Mouse (Mus musculus) spleen, embryonic (tissue): ENCODE data around the gene Tspan3.

ENCODE experiments used
- CTCF ChIA-PET: fragments of 350-600 bp; sonication (Branson Sonifier 250); formaldehyde crosslinking; loops from one replicate; lab custom pipeline; 2022; lab: Charles Lee

Tspan3 gene

DNA sequence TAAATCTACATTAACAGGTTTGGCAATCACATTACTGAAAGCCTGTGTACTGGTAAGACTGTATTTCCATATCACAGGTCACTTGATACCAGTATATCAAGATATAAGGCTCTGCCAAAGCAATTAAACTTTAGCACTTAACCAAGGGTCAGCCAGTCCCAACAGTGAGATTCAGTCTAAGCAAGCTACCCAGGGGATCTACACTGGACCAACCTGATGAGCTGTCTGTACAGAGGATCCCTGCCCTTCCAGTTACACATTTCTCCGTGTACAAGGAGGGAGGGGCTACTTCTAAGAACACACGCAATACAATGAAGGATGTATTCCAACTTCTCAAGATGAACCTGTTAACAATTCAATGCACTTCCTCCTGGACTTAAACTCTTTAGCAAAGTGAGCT lies 7.2 kb downstream of the Tspan3 start:
- CTCF ChIA-PET, result no interaction called here

DNA sequence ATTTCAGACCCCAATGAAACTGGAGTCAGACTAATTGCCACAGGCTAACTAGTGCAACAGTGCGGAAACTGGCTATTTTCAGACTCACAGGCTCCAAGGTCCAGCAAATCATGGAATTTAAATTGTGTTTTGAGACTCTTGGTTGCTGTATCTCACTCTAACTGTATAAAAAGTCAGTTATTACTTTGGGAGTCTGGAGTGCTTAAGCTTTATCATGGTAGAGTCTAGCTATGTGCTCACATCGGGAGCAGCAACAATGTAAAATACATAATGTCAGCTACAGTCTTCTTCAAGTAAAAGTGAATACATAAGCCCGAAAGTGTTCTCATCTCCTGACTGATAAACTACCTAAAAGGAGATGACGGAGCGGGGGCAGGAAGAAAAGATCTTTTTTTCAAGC lies 10.7 kb downstream of the Tspan3 start:
- CTCF ChIA-PET, result no interaction called here

DNA sequence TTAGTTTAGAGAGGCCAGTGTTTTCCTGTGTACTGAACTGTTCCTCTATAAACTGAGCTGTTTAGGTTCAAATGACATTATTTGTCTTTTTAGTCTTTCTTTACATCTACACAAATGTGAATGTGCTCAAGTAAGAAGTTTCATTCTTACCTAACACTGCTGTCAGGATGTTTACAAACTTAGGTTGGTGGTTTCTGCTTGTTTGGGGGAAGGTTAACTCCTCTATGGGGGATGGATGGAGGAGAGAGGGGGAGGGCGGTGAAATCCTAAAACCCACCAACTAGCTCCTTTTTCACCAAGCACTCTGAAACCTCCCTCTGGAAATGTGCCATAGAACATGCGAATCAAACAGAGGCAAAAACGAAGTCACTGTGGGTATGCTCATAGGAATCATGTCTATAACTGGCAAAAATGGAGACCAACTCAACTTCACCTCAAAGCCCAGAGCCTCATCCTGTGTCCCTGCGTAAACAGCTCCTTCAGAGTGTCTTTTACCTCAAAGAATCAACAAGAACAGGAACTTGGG lies 12.7 kb downstream of the Tspan3 start:
- CTCF ChIA-PET, result no interaction called here

DNA sequence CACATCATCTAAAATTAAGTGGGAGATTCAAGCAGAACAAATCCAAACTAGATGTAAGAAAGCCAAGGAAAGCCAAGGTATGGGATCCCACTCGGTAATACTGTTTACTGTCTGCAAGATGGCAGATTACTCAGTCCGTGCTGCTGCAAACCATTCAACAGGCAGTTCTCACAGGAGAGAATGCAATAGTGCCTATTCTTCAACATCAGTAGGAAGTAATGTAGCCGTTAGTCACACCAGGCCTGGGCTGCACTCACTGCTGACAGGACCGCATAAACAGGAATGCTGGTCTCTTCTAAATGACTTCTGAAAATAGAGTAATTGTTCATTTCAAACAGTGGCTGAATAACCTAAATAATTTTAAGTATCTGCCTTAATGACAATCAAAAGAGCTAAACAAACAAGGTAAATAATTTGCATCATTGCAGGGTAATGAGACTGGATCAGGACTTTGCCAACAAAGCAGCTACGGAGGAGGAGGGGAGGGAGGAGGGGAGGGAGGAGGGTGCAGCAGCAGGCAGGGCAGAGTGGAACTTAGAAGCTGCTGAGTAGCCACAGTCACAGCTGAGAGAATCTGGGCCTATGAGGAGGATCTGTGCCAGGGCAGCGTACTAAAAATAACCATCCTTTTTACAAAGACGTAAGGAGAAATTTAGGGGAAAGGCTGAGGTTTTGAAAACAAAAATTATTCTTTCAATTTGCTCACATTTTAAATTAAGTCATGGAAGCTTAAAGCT lies 13.4 kb downstream of the Tspan3 start:
- CTCF ChIA-PET, result interaction anchor here (0.6 kb wide), 1 partner anchor 361 kb away, joined by 7 read pairs; no protein-coding TSS in a partner anchor

DNA sequence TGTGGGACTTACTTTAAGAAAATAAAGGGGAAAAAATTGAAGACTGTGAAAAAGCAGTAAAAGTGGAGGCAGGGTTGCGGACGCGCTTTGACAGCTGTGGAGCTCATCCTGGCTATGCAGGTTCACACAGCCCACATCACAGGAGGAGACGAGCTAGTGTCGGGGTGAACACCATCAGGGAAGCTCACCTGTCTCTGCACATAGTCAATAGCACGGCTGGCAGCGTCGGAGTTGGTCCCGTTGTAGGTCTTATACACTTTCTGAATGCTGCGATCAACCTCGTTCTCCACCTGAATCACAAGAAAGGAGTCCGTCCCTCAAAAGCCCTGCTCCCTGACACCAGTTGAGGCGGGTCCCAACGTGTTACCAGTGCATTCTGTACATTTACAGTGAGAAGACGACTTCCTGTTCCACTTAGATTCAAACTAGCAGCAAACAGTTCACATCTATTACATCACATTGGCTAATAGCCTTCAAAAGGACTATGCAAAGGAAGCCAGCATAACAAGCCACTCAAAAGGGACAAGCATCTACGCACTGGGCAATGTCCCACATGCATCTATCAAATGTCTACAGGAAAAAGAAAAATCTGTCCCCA lies 18.9 kb downstream of the Tspan3 start:
- CTCF ChIA-PET, result no interaction called here

DNA sequence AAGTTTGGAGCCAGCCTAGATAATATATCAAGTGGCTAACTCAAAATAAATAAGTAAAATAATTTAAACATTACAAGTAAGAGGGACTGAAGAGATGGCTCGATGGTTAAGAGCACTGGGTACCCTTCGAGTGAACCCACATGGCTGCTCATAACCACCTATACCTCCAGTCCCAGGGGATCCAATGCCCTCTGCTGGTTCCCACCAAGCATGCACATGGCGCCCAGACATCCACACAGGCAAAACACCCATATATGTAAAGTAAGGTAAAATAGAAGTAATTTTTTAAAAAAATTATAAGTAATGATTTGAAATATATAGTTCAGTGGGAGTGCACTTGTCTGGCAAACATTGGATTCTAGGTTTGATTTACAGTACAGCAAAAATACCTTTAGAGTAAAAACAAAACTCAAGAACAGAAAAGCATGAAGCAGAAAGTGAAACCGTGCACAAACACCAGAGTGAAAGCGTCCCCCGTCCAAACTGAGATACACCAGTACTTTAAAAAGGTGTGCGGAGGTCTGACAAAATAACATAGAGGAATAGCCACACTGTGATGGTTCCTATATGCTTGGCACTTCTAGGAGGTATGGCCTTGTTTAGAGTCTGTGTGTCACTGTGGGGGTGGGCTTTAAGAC lies 20.8 kb downstream of the Tspan3 start:
- CTCF ChIA-PET, result no interaction called here

DNA sequence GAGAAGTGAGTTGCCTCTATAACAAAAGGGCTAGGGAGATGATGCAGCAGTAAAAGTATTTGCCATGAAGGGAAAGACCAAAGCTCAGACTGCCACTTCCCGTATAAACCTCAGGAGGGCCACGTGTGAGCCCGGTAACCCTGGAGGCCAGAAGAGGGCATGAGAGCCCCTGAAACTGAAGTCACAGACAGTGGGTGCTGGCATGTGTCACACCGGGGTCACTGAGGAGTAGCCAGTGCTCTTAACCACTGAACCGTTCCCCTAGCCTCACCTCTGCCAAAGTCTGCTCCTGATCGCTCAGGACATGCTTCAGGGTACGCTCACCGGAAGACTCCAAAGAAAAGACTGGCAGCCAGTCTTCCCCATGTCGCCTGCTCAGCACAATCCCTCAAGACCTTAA lies 23.5 kb downstream of the Tspan3 start:
- CTCF ChIA-PET, result no interaction called here

DNA sequence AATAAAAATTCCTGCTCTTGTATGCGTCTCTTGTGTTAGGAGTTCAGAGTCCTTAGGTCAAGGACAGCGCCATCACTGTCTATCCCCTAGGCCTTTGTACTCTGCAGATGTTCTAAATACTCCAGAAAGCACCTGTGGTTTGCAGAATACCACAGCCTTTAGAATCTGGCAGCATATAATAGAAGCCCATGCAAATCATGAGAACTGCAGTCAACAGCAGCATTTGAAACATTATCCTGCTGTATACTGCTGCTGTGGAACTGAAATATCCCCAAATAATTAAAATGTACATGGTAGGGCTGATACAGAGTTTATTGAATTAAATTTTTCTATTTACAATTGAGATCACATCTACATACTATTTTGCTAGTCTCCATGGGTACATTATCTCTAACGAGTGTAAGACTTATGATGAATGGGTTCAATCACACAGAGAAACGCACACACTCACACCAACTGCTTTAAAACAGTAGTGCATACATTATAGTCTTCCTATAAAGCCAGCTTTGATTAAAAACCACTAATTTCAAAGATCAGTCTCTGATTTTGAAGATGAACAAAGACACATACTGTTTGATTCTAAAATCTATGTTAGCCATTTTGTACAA lies 29.6 kb downstream of the Tspan3 start:
- CTCF ChIA-PET, result no interaction called here

DNA sequence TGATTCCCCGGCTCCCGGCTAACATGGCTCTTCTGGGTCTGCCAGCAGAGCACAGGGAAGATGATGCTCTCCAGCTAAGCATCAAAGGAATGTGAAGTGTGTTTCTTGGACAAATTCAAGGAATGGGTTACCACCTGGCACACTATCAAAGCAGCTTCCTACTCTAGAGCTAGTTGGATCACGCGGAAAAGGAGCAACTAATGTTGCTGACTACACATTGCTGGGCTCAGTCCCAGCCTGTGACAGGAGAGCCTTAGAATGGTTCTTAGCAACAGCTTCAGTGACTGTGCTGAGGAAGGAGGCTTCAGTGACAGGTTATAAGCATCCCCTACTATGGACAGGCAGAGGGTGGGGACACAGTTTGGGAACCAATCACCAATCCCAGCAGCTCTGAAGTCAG lies 30.7 kb downstream of the Tspan3 start:
- CTCF ChIA-PET, result no interaction called here

DNA sequence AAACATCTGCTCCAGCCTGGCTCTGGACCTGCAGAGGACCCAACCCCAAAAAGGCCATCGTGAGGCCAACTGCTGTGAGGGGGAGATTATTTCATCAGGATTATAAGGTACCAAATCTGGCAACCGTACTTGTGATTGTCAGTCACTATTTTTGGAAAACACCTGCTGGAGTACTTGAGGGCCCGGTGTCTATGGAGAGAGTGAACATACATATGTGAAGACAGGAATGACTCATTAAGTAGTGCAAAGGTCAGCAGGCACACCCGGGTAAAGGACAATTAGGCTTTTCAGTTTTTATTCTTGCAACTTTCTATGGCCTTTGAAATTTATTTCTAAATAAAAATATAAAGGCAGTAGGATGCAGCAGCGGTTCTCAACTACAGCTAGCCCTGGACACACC lies 31.3 kb downstream of the Tspan3 start:
- CTCF ChIA-PET, result no interaction called here

DNA sequence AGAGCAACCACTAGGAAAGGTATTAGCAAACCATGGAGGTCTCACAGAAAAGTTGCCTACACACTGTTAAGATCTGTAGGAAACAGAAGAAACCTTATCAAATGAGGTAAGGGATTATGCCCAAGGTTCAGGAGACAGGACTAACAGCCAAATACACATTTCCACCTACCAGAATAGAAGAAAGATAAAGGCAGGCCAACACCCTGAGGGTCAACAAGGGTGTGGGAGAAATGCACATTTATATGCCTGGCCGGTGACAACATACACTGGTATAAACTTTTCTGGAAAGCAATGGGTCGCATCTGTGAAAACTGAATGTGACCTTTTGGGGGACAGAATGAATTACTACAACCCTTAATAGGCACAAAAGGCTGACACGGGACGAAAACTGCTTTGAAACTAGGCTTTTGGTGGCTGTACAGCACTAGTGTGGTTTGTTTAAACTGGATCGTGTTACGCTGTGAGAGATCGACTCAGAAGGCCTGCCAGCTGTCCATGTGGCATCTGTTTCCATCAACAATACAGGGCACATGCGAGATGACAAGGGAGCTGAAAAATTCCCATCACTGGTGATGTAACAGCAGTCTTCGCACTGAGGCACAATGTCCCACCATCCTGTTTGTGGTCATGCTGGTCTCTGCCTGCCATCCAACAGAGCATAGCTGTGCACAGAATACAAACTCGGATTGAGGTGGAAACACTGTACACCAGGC lies 33.3 kb downstream of the Tspan3 start:
- CTCF ChIA-PET, result no interaction called here

DNA sequence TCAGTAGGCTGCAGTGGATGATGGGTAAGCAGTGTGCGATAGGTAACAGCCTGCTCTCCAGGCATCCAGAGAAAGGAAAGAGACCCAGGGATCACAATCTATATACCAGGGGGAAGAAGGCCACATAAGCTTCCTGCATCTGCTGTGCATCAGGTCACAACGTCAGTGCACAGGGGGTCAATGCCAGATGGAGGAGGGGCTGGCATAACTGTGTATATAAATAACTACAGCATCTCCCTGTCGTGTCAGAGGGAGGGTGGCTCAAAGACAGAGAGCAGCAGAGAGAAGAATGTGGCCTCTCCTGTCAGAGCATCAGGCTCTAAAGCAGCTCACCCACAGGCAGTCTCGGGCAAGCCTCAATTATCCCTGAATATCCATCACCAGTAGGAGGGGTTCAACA lies 34.7 kb downstream of the Tspan3 start:
- CTCF ChIA-PET, result no interaction called here

DNA sequence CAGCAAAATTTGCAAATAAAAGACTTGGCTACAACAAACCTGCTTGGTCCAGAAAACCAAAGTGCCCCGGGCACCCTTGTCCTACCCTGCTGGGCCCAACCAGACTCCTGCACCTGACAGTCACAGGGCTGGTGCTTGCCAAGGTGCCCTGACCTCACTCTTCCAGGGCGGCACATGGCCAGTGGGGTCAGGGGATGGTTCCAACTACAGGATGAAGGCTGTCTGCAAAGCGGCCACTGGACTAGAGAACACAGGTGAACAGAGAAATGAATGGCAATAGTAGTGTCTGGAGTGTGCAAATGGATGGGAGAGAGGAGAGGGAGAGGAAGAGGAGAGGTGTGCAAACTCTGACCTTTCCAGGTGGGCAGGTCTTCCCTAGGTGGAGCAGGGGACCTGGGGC lies 35.3 kb downstream of the Tspan3 start:
- CTCF ChIA-PET, result no interaction called here

DNA sequence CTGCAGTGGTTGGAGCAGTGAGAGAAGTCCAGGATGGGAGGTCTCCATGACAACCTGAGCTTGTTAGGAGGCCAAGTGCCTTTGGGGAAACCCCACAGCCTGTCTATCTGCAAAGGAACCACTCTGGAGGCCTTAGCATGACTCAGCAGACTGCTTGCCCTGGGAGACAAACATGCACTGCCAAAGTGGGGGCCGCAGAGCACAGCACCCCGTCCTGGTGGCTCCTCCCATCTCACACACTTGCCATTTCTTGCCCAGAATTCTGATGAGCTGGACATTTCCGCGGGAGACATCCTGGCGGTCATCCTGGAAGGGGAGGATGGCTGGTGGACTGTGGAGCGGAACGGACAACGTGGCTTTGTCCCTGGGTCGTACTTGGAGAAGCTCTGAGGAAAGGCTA lies 36.9 kb downstream of the Tspan3 start:
- CTCF ChIA-PET, result interaction anchor here (0.9 to 1.2 kb wide), 2 partner anchors 9 to 53 kb away, joined by 3 to 4 read pairs; no protein-coding TSS in a partner anchor

DNA sequence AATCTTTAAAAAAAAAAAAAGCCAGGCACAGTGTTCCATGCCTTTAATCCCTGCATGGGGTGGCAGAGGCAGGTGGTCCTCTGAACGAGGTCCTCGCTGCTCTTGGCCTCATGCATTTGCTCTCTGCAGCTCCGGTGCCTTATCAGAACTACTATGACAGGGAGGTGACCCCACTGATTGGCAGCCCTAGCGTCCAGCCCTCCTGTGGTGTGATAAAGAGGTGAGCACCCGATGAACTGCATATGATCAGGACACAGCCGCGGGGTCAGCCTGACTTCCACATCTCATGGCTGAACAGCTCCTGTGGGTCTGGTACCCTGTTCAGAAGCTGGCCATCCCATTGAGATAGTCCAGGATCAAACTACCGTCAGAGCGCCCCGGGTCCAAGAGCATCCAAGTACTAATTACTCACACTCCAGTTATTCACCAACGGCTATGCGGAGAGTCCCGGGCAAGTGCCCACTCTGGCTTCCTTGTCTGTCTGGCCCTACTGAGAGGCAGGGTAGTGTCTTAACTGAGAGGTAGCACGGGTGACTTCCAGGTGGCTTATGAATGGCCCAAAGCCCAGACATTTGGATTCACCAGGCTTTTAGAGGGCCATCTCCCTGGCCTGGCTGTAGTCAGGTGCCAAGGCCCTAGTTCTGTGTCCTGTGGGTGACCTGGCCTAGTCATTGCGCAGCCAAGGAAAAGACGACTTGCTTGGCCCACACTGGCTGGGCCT lies 38.7 kb downstream of the Tspan3 start:
- CTCF ChIA-PET, result interaction anchor here (0.7 kb wide), 1 partner anchor 350 kb away, joined by 3 read pairs; no protein-coding TSS in a partner anchor

DNA sequence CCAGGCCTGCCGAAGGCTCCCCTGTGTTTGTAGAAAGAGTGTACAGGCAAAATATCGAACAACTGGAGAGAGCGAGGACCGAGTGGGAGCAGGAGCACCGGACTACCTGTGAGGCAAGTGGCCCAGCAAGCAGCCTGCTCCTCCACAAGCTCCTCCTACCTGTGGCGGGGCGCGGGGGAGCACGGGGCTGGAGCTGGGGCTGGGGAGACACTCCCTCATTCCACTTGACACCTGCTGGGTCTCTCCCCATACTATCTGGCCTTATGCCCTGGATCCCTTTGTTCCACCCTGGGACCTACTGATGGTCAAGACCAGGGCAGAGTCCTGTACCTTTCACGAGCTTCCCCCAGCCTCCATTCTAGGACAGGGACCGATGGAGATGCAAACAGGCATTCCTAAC lies 40.7 kb downstream of the Tspan3 start:
- CTCF ChIA-PET, result no interaction called here

DNA sequence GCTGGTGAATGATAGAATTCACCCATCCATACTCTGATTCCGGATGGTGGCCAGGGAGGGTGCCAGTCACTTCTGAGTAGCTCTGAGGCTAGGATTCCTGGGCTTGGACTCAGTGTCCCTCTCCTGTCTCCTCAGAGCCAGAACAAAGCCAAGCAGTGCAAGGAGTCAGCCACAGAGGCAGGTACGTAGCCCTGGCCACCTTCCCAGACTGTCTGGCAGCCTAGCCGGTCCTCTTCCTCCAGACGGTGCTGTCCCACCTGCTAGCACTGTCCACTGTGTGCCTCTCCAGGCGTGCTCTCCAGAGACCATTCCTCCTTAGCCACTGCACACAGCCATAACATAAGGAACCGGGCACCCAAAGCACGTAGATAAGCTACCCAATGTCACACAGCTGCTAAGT lies 41.7 kb downstream of the Tspan3 start:
- CTCF ChIA-PET, result no interaction called here

DNA sequence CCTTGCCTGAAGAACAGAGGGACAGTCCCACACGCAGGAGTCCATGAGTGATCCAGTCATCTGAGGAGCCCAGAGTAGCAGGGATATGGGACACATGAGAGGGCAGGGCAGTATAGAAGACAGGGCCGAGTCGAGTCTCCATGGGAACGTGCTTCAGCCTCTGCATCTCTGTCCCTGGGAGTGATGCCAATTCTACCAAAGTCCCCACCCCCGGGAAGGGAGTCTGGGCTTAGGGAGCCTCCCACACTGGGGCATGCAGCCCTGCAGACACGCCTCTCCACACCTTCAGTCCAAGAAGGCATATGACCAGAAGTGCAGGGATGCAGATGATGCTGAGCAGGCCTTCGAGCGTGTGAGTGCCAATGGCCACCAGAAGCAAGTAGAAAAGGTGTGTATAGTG lies 42.3 kb downstream of the Tspan3 start:
- CTCF ChIA-PET, result no interaction called here

DNA sequence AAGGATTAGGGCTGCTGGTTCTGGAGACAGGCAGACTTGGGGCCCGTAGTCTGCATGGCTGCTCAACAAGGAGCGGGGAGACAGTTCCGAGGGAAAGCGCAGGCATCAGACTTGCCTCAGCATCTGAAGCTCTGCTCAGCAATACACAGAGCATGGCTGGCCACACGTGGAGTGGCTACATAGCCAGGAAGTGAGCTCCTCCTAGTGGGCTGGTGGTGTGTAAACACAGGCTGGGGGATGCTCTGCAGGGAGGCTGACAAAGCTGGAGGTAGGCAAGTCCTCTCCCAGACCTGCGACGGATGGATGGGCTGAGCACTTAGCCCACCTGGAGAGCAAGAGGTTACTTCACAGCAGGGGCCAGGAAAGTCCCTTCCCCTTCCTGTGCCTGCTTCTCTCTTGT lies 44.2 kb downstream of the Tspan3 start:
- CTCF ChIA-PET, result interaction anchor here (0.8 kb wide), 1 partner anchor 19 kb away, joined by 4 read pairs; no protein-coding TSS in a partner anchor

DNA sequence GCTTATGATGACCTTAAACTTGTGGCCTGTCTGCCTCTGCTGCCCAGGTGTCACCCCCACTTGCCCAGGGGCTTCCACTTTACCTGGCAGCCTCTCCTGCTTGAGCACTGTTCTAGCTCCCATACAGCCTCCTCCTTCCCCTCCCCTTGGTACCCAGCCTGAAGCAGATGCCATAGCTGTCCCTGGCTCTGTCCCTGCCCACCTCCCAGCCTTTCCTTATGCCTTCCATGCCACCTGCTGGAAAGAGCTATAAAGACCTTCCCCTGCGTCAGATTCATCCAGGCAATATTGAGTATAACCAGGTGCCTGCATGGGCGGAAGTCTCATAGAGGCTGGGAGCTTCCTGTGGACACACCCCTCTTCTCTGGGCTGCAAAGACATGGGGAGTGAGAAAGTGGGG lies 45.6 kb downstream of the Tspan3 start:
- CTCF ChIA-PET, result interaction anchor here (0.7 to 1.3 kb wide), 2 partner anchors 42 to 82 kb away, joined by 3 to 19 read pairs; no protein-coding TSS in a partner anchor

DNA sequence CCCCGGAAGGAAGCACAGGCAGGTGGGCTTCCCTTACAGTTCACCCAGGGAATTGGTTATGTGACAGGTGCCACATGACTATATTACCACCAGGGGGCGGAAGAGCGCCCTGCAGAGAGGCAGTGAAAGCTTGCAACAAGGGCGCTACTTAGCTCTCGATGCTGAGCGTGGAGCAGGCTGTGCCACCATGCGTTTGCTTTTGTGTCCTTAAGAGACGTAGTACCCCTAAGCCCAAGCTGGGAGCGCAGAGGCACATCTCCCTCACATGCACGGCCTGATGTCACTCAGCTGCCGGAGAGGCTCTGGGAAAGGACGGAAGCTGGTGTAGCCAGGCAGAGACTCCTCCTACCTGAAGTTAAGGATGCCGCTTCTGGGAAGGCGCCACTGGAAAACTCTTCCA lies 46.7 kb downstream of the Tspan3 start:
- CTCF ChIA-PET, result interaction anchor here (0.6 to 1.3 kb wide), 3 partner anchors 9 to 174 kb away, joined by 3 to 4 read pairs (median 3); no protein-coding TSS in a partner anchor
